Mouse (Mus musculus) MEL (cell line): ENCODE results near the gene Cybb. TPM values are rescaled to one million over a fixed set of nuclear protein-coding genes. Genes with fewer than 3 reads are reported as not detected.

ENCODE experiments used
- DNase-seq: peaks from one replicate; pipeline ENCODE4 v3.0.0; 2011; ENCODE audit warnings: low read depth, low spot score
- H3K27ac ChIP-seq: 2 replicates; pipeline ENCODE4 v1.5.1; 2012; ENCODE audit warnings: low read depth, mild to moderate bottlenecking, control low read depth, low read length, moderate library complexity; ENCODE audit not compliant: control insufficient read depth
- H3K27me3 ChIP-seq, 2 experiments: fragments of 150-350 bp in 1 of 2; sonication (generic) in 1 of 2; 2 replicates each; pipeline ENCODE4 v1.6.1; 2012; ENCODE audit warnings: low read length in 2 of 2, mild to moderate bottlenecking in 2 of 2, improper control_type of control experiment in 1 of 2, moderate library complexity in 1 of 2; ENCODE audit not compliant: insufficient read depth in 2 of 2, control insufficient read depth in 1 of 2
- H3K36me3 ChIP-seq, 2 experiments: 2 replicates each; pipeline ENCODE4 v1.6.1; 2012 to 2014; ENCODE audit warnings: low read length in 2 of 2, improper control_type of control experiment in 1 of 2, inconsistent platforms in 1 of 2, mild to moderate bottlenecking in 1 of 2; ENCODE audit not compliant: insufficient read depth in 2 of 2, control insufficient read depth in 1 of 2
- H3K4me1 ChIP-seq, 2 experiments: fragments of 150-350 bp in 1 of 2; sonication (generic) in 1 of 2; 2 replicates each; pipeline ENCODE4 v1.6.1; 2012; ENCODE audit warnings: low read length in 2 of 2, improper control_type of control experiment in 1 of 2, mild to moderate bottlenecking in 1 of 2; ENCODE audit not compliant: insufficient read depth in 2 of 2, control insufficient read depth in 1 of 2
- H3K4me3 ChIP-seq, 2 experiments: fragments of 150-350 bp in 1 of 2; sonication (generic) in 1 of 2; 2 replicates each; pipeline ENCODE4 v1.5.1; 2012; ENCODE audit warnings: low read depth in 2 of 2, low read length in 2 of 2, mild to moderate bottlenecking in 2 of 2, moderate library complexity in 2 of 2, control low read depth in 1 of 2, improper control_type of control experiment in 1 of 2; ENCODE audit not compliant: control insufficient read depth in 1 of 2, insufficient read depth in 1 of 2
- H3K79me2 ChIP-seq: 2 replicates; pipeline ENCODE4 v1.6.1; 2012; ENCODE audit warnings: mild to moderate bottlenecking, low read length, moderate library complexity; ENCODE audit not compliant: control insufficient read depth, poor library complexity, insufficient read depth
- H3K9ac ChIP-seq: 2 replicates; pipeline ENCODE4 v1.6.1; 2012; ENCODE audit warnings: low read depth, mild to moderate bottlenecking, control low read depth, low read length, moderate library complexity; ENCODE audit not compliant: control insufficient read depth, poor library complexity, severe bottlenecking
- H3K9me3 ChIP-seq: fragments of 150-350 bp; sonication (generic); replicated peaks from 2 replicates; pipeline ENCODE4 v1.6.1; 2012; ENCODE audit warnings: mild to moderate bottlenecking, low read length, improper control_type of control experiment, moderate library complexity; ENCODE audit not compliant: insufficient read depth
- CHD1 ChIP-seq: IDR thresholded peaks from 2 replicates; pipeline ENCODE4 v1.6.1; 2012; ENCODE audit warnings: low read depth, mild to moderate bottlenecking, inconsistent platforms, low read length, improper control_type of control experiment
- CHD2 ChIP-seq: IDR thresholded peaks from 2 replicates; pipeline ENCODE4 v1.6.1; 2011; ENCODE audit warnings: low read length, improper control_type of control experiment
- CTCF ChIP-seq, 3 experiments: IDR thresholded peaks in 2 of 3; conservative IDR thresholded peaks in 1 of 3; 2 replicates each; pipeline ENCODE4 v1.5.1; 2011 to 2012; ENCODE audit warnings: low read length in 3 of 3, low read depth in 2 of 3, mild to moderate bottlenecking in 2 of 3, improper control_type of control experiment in 1 of 3, inconsistent platforms in 1 of 3, mixed read lengths in 1 of 3, moderate library complexity in 1 of 3; ENCODE audit not compliant: control insufficient read depth in 1 of 3, insufficient read depth in 1 of 3, poor library complexity in 1 of 3, severe bottlenecking in 1 of 3
- E2F4 ChIP-seq: IDR thresholded peaks from 2 replicates; pipeline ENCODE4 v1.6.1; 2011; ENCODE audit warnings: low read depth, low read length, improper control_type of control experiment, borderline replicate concordance
- EP300 ChIP-seq, 2 experiments: IDR thresholded peaks; 2 replicates each; pipeline ENCODE4 v1.6.1; 2011; ENCODE audit warnings: improper control_type of control experiment in 2 of 2, low read length in 2 of 2, low read depth in 1 of 2, mild to moderate bottlenecking in 1 of 2
- GABPA ChIP-seq: IDR thresholded peaks from 2 replicates; pipeline ENCODE4 v1.6.1; 2012; ENCODE audit warnings: low read depth, mild to moderate bottlenecking, inconsistent platforms, low read length, improper control_type of control experiment, moderate library complexity
- KAT2A ChIP-seq: conservative IDR thresholded peaks from 2 replicates; pipeline ENCODE4 v1.6.1; 2012; ENCODE audit warnings: low read depth, low read length, improper control_type of control experiment, inconsistent platforms
- MAFK ChIP-seq: IDR thresholded peaks from 2 replicates; pipeline ENCODE4 v1.6.1; 2011; ENCODE audit warnings: low read depth, mild to moderate bottlenecking, low read length, improper control_type of control experiment, borderline replicate concordance
- MAX ChIP-seq: IDR thresholded peaks from 2 replicates; pipeline ENCODE4 v1.6.1; 2011; ENCODE audit warnings: low read length, improper control_type of control experiment
- MXI1 ChIP-seq: IDR thresholded peaks from 2 replicates; pipeline ENCODE4 v1.6.1; 2011; ENCODE audit warnings: mild to moderate bottlenecking, low read depth, low read length, improper control_type of control experiment
- MYC ChIP-seq: IDR thresholded peaks from 2 replicates; pipeline ENCODE4 v1.6.1; 2011; ENCODE audit warnings: low read depth, mild to moderate bottlenecking, low read length, improper control_type of control experiment, moderate library complexity
- POLR2AphosphoS2 ChIP-seq: IDR thresholded peaks from 2 replicates; pipeline ENCODE4 v1.6.1; 2011; ENCODE audit warnings: low read length, improper control_type of control experiment
- POLR2AphosphoS5 ChIP-seq: IDR thresholded peaks from 2 replicates; pipeline ENCODE4 v1.6.1; 2012; ENCODE audit warnings: low read depth, borderline replicate concordance, mild to moderate bottlenecking, inconsistent platforms, low read length, moderate library complexity, mixed read lengths
- TBP ChIP-seq: IDR thresholded peaks from 2 replicates; pipeline ENCODE4 v1.8.0; 2011; ENCODE audit warnings: low read depth, low read length, improper control_type of control experiment
- UBTF ChIP-seq: IDR thresholded peaks from 2 replicates; pipeline ENCODE4 v1.6.1; 2012; ENCODE audit warnings: low read depth, mild to moderate bottlenecking, inconsistent platforms, low read length, improper control_type of control experiment, moderate library complexity, borderline replicate concordance; ENCODE audit not compliant: insufficient read depth
- USF1 ChIP-seq: IDR thresholded peaks from 2 replicates; pipeline ENCODE4 v1.6.1; 2014; ENCODE audit warnings: low read depth, mild to moderate bottlenecking, inconsistent platforms, low read length, improper control_type of control experiment, moderate library complexity
- USF2 ChIP-seq, 2 experiments: IDR thresholded peaks; 2 replicates each; pipeline ENCODE4 v1.6.1; 2011 to 2012; ENCODE audit warnings: improper control_type of control experiment in 2 of 2, low read length in 2 of 2, borderline replicate concordance in 1 of 2, inconsistent platforms in 1 of 2, low read depth in 1 of 2, mild to moderate bottlenecking in 1 of 2; ENCODE audit not compliant: insufficient read depth in 1 of 2
- ZMIZ1 ChIP-seq: IDR thresholded peaks from 2 replicates; pipeline ENCODE4 v1.6.1; 2012; ENCODE audit warnings: low read depth, mild to moderate bottlenecking, inconsistent platforms, low read length, improper control_type of control experiment, moderate library complexity
- polyA plus RNA-seq, 2 experiments: library from polyadenylated mRNA; stranded (reverse) in 1 of 2; unstranded in 1 of 2; fragments of >175 nt in 1 of 2; fragments of >200 nt in 1 of 2; gene quantifications; 2 replicates each; pipeline versions ENCODE4 v1.2.1 to v1.2.4; 2012; ENCODE audit warnings: low replicate concordance in 2 of 2, low read depth in 1 of 2; ENCODE audit not compliant: insufficient read length in 2 of 2, insufficient read depth in 1 of 2, missing spikeins in 1 of 2
- total RNA-seq: library from RNA; depleted of rRNA; stranded (reverse); fragments of 300-350 nt; gene quantifications from 2 replicates; pipeline ENCODE4 v1.2.3, GENCODE M21; 2012

The Cybb gene
- total and polyA plus RNA-seq, 3 experiments, result not detected

DNA sequence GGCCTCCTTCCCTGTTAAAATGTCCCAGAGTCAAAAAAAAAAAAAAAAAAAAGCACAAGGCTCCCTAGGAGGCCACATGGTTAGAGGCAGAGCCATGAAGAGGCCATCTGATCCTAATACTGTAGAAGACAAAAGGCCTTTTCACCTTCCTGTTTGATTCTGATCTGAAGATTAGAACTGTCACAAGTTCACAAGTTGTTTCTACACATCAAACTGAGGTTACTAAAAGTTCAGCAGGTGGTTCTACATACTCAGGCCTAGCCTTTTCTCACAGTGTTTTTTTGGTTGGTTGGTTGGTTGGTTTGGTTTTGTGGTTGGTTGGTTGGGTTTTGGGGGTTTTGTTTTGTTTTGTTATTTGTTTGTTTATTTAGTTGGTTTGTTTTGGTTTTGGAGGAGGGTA lies 26.2 kb downstream of the Cybb start:
- Histone ChIP-seq H3K79me2 (no peaks in the 10 kb centered on the region), H3K4me1 (no peaks in the 10 kb centered on the region), H3K36me3 (no peaks in the 10 kb centered on the region)
- TF ChIP-seq UBTF (no peak), POLR2AphosphoS2 (no peak), ZMIZ1 (no peak), CTCF (IDR thresholded peaks at IDR 0.05 in 2 of 3, conservative IDR thresholded peaks at IDR 0.05 in 1 of 3; ENCODE audit: control insufficient read depth in 1 of 3, insufficient read depth in 1 of 3, low read depth in 2 of 3, low read length in 3 of 3, poor library complexity in 1 of 3, severe bottlenecking in 1 of 3) (no peak), TBP (no peak), GABPA (no peak), KAT2A (no peak), MYC (no peak), CHD2 (no peak), USF2 (IDR thresholded peaks at IDR 0.05; ENCODE audit: borderline replicate concordance in 1 of 2, insufficient read depth in 1 of 2, low read depth in 1 of 2, low read length in 2 of 2) (no peak)
- TF ChIP-seq, all 39 proteins: peak for 0
- no peak overlapping the region for H3K9ac ChIP-seq
- H3K9me3 ChIP-seq, result no peaks in the 10 kb centered on the region
- no peak for DNase-seq
- peaks cover 0 to 2% of the 10 kb centered on the region in 2 experiments; a peak in 3 of 4 replicates for H3K27me3 ChIP-seq
- no peak overlapping the region for H3K4me3 ChIP-seq
- H3K27ac ChIP-seq, result no peak overlapping the region

DNA sequence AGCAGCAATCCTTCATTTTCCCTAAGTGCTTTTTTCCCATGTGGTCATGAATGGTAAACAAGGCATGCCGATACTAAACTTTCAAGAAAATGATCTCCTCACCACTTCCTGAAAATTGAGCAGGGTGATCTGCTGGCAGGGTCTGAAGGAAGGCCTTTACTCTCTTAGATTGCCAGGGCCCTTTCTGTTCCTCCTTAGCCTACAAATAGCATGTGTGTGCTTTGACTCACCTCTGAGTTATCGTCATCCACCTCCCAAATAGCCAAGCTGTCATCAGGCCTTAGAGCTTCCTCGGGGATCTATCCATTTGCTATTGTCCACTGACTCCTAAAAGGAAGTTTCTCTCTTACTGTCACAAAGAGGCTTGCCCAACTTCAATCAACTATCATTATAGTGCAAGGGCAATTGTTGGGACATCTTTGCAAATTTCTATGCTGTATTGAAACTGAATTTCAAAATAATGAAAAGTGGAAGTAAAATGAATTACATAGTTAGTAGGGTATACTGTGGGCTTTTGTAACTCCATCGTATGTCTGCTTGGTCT lies 27.1 kb downstream of the Cybb start:
- no peak overlapping the region for H3K4me3 ChIP-seq
- no peak for DNase-seq
- no peaks in the 10 kb centered on the region for H3K36me3 ChIP-seq
- H3K27ac ChIP-seq, result no peak overlapping the region
- no peaks in the 10 kb centered on the region; a peak in 3 of 4 replicates for H3K27me3 ChIP-seq
- TF ChIP-seq POLR2AphosphoS2, result no peak
- no peak for TF ChIP-seq MAFK
- no peak for TF ChIP-seq CHD1
- no peak for TF ChIP-seq EP300 (IDR thresholded peaks at IDR 0.05; ENCODE audit: low read depth in 1 of 2, low read length in 2 of 2)
- TF ChIP-seq MYC, result no peak
- TF ChIP-seq GABPA, result no peak
- TF ChIP-seq POLR2AphosphoS5, result no peak
- TF ChIP-seq E2F4, result no peak
- TF ChIP-seq MAX, result no peak
- no peak for TF ChIP-seq USF1
- TF ChIP-seq MXI1, result no peak
- no peaks in the 10 kb centered on the region for H3K4me1 ChIP-seq
- no peaks in the 10 kb centered on the region for H3K9me3 ChIP-seq
- H3K9ac ChIP-seq, result no peak overlapping the region
- H3K79me2 ChIP-seq, result no peaks in the 10 kb centered on the region
